Mouse (Mus musculus) ES-CJ7 (cell line): ENCODE results near the gene Cmtm7.

ENCODE experiments used
- DNase-seq: peaks from one replicate; pipeline ENCODE4 v3.0.0; 2011; ENCODE audit warnings: low read depth, low spot score

Cmtm7 gene

DNA sequence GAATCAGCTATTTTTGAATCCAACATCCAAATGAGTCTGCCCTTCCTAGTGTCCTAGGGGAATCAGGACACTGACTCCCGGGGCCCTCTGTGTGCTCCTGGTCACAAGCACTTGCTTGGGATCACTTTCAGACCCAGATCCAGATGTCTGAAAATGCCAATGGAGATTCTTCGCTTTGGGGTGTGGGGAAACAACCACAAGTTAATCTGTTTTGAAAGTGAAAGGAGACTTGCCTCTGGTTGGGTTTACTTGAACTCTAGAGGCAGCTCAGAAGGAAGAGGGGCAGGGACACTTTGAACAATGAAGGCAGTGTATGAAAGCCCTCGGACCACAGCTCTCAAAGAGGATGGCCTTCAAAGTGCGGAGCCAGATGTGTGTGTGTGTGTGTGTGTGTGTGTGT, 12.8 kb upstream of the Cmtm7 start:
- no peak for DNase-seq

DNA sequence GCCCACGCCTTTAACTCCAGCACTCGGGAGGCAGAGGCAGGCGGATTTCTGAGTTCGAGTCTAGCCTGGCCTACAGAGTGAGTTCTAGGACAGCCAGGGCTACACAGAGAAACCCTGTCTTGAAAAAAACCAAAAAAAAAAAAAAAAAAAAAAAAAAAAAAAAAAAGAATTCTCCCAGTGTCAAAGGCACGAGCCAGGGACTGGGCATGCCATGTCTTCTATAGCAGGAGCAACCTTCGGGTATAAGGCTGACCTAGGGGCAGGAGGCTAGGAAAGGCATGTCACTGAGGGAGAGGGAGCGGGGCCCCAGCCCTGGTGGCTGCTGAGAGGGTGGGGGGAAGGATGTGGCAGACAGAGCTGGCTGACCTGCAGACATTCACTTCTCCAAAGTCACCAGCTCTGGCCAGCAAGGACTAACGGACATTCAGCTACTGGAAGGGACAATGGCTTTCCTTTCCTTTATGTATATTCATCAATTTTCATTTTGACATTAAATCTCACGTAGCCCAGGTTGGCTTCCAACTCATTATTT, 12.2 kb upstream of the Cmtm7 start:
- DNase-seq, result no peak

DNA sequence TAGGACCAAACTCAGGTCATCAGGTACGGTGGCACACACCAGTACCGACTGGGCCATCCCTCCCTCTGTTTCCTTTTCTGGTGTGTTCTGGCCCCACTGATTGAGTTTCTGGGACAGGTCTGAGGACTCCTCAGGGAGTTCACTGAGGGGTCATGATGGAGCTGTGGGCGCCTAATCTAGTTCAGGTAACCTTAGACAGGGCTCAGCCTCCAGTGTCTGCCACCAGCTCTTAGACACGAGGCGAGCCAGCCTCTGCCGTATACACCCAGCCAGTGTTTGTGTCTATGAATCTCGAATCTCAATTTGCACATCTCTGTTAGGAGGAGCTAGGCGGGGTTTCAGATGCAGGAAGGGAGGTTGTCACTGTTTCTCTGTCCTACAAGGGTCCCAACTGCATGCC, 8.3 kb upstream of the Cmtm7 start:
- no peak for DNase-seq

DNA sequence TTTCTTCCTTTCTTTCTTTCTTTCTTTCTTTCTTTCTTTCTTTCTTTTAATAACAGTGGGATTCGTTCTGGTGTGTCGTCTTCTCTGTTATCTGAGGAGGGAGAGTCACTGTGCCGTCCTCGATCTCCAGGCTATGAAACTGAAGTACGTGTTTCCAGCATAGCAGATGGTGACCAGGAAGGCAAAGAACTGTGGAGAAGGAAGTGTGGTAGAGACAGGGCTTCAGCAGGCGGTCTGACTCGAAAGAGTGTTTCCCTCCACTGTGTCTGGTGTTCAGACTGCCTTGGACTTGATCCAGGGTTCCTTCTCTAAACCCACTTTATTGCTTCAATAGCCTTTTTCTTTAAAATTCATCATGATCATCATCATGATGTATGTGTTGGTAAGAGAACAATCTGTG, 7.9 kb upstream of the Cmtm7 start:
- no peak for DNase-seq

DNA sequence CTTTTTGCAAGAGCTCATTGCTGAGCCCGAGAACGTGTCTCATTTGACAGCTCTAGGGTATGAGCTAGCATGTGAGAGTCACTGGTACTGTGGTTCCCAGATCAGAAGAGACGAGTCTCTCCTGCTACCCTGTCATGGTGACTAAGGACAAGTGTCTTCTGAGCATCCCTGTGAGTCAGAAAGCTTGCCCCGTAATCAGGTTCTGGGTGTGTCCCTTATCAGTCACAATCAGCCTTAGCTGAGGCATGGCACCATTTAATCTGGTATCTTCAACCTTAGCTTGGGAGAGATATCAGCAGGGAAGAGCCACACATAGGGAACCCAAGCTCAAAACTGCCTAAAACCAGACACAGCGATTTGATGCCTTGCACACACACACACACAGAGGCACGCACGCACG, 7.0 kb upstream of the Cmtm7 start:
- DNase-seq, result no peak

DNA sequence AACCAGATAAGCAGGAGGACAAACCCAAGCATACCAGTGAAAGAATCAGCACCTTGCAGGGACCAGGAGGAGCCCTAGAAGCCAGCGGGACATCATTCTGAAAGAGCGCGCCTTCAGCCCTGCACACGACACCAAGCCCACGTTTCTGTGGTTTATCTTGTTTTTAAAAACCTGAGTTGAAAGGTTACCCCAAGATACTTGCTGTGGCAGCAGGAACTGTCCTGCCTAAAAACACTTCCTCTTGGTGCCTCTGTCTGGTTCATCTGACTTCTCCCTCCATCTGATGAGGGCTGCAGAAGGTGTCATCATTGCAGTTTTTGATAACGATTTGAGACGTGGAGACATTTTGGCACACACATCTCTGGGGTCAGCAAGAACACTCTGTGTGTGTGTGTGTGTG, 6.1 kb upstream of the Cmtm7 start:
- no peak for DNase-seq

DNA sequence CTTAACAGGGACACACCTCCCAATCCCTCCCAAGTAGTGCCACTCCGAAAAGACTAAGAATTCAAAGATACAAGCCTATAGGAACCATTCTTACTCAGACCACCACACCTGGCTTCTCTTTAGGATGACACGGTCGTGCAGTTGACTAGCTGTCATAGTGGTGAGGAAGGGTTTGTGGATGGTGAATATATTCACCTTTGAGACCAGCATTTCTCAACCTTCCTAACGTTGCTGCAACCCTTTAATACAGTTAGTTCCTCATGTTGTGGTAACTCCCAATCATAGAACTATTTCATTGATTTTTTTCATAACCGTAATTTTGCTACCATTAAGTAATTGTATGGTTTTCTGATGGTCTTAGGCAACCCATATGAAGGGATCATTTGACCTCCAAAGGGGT, 5.5 kb upstream of the Cmtm7 start:
- DNase-seq, result no peak

DNA sequence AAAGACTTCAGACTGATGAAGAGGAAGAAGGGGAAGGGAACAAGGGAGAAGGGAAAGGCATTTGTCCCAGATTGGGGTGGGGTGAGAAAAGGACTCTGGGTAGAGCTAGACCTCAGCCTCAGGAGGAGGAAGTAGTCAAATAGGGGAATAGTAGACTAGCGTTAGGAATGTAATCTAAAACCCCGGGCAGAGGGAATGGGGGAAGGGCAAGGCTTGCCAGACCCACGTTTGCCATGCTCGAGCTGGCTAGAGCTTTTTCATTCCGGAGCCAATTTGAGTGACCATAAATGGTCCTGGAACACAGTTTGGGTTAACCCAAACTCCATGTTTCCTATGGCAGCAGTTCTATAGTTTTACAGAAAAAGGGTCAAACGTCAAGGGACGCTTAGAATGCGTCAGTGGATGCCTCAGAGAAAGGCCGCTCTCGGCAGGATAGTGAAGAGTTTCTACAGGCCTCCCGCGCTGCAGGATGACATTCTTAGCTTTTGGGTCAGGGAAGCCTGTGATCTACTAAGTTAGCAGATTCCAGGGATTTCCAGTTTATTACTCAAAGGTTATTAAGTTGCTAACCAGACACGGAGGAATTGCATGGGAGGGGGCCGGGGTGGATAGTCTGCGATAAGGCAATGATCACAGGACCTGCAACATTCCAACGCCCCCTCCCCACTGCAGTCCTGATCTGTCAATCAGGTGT, 3.9 kb upstream of the Cmtm7 start:
- DNase-seq, result peak; percentile 85

DNA sequence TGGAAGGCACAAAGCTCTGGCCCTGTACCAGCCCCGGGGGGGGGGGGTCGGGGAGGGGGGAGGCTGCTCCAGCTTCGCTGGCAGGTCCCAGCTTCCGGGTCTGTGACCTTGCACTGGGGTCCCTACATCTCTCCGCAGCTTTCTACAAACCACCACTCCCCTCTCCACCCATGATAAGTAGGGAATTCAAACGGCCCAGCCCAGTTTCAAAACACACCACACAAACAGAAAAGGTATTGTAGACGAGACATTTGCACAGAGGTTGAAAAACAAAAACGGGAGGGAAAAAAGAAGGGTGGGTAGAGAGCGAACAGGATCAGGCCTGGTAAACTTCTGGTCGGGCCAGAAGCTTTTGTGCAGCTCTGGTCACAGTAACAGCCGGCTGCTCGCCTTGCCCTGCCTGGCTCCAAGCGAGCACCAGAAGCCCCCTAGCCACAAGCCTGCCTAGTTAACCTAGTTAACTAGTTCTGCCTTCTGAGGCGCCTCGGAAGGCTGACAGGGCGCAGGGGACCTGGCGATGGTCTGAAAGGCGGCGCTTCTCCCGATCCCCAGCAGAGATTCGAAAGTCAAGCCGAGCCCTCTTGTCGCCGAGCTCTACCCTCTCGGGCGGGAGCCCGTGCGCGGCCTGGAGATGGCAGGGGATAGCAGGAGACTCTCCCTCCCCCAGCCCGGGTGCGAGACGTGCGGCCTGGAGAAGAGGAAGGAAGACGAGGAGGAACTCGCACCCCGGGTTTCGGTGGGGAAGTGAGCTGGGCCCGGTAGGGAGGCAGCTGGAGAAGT, 720 bp downstream of the Cmtm7 start:
- peak; percentile 69 for DNase-seq

DNA sequence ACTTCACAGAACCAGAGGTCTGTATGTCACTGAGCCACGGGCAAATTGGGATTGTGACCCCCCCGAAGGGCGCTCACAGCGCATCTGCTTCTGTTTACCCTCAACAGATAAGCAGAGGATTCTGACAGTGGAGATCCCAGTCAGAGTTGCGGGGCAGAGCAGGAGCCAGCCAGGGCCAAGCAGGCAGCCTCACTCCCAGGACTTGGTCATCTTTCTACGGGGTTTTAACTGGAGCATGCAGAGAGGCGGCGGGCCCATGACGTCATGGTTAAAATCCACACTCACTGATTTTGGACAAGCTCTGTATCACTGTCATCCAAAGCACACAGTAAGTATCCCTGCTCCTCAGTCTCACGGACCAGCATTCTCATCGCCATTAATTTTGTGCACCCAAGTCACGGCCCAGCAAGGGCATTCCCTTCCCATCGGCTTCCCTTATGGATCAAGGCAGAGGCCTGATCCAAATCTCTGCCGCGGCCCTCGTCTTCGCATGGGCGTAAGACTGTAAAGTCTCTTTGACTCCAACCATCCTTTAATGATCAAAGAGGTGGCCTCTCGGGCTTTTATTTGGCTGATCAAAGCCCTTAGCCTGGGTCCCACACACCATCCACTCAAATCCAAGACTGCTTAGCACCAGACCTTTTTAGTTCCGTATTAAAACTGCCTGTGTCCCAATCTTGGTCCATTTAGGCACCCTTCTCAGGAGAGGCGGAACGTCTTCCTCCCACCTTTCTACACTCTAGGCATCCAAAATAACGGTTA, 1.5 kb downstream of the Cmtm7 start:
- peak; percentile 52 for DNase-seq

DNA sequence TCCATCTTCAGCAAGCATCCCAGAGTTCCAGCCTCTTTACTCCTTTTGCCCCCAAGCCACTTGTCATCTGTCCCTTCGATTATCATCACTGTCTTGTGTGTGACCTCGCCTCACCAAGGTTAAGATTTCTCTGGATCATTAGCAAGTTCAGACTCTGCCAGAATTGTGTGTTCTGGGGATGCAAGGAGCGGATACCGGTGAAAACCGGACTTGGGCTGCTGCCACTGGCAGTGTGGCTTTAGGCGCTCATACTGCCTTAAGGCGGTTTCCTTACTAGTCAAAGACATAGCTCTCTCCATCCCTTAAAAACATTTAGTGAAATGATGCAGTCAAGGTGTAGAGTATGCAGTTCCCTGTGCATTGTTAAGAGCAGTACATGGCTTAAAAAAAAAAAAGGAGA, 2.8 kb downstream of the Cmtm7 start:
- DNase-seq, result peak; percentile 85

DNA sequence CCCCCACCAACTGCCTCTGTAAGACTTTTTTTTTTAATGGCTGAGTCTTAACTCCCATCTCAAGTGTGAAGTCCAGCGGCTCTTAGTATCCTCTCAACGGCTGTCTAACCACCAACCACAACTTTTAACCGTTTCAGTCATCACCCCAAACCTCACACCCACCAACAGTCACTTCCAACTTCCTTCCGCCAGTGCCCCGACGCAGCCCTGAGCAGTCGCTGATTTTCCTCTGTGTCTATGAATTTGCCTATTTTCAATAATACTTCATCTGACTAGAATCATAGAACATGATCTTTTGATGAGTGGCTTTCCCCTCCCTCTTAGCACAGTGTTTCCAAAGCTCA, 3.6 kb downstream of the Cmtm7 start:
- DNase-seq, result no peak

DNA sequence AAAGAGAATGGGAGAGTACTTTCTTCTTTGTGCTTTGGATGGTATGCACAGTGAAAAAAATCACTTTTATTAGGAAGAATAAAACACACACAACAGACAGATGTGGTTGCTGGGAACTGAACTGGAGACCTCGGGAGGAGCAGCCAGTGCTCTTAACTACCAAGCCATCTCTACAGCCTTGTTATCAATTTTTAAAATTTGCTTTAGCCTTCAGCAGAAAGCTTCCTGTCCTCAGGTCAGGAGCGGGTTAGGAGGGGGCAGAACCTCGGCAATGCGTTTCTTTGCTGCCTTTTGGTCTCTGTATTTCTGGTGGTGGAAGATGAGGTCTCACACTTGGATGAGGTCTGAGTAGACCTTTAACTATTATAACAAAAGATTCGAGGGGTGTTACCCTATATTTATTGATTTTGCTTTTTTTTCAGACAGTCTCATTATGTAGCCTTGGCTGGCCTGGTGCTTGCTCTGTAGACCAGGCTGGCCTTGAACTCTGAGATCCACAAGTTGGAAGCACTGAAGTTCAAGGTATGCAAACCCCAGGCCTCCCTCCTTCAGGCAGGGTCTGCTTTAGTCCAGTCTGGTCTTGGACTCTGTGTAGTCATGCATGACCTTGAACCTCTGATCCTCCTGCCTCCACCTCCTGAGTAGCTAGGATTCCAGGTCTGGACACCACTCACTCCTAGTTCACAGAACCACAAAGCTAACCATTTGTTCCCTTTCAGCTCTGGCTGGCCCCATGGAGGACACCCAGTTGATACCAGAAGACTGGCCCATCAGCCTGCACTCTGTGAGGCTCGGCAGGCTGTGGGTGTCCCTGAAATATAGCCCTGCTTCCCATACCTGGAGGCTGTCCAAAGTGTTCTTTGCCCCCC, 4.2 kb downstream of the Cmtm7 start:
- peak; percentile 68 for DNase-seq

DNA sequence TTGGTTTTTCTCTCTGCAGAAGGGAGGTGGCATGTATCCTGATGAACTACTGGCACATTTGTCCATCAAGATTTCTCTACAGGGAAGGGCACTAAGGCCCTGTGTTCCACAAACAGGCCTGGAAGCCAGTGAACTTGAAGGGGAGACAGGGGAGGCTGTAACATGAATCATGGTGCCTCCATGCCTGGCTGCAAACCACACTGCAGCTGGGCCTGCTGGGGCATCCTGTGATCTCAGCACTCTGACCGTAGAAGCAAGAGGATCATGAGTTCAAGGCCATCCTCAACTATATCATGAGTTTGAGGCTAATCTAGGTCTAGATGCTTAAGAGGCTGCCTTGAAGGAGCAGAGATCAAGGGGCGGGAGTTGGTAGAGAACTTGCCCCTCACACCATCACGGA, 5.3 kb downstream of the Cmtm7 start:
- no peak for DNase-seq

DNA sequence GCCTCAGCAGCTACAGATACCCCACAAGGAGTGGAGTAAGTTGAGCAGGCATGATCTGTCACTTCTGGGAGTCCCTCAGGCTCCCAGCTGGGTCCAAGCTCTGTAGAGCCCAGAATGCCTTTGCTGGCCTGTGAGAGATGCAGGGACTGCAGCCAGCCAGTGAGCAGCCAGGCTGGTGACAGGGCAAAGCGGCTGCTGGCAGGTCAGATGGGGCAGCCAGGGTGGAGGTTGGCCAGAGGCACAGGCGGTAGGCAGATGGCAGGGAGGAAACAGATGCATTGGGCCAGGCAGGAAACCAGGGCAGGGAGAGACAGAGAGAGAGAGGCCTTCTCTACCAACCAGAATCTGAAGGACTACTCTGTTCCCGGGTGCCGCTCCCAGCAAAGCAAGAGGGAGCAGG, 6.4 kb downstream of the Cmtm7 start:
- no peak for DNase-seq

DNA sequence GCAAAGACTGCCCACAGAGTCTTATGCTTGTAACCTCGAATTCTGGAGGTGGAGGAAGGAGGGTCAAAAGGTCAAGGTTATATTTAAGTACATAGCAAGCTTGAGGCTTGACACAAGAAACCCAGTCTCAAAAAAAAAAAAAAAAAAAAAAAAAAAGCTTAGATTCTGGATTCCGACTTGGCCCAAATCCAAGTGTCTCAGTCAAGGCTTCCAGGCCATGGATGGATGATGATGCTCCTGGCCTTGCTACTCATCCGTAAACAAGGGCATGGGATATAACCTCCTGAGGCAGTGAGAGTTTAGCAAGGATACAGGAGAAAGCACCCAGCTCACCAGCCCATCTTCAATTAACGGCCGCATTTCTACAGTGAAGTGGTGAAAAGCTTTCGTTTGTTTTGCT, 7.0 kb downstream of the Cmtm7 start:
- no peak for DNase-seq

DNA sequence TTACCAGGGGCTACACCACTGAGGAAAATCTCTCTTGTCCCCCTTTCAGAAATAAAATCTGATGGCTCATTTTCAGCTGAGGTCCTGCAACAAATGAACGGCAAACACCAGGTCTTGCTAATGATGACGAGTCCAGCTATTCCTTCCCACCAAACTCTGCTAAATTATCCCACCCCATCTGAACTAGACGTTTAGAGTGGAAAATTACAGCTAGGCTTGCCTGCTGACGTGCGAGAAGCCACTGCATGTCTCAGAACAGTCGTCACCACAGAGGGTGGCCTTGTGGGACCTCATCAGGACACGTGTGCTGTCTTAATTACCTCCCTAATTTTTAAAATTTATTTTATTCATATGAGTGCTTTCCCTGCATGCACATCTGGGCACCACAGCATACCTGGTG, 10.1 kb downstream of the Cmtm7 start:
- no peak for DNase-seq

DNA sequence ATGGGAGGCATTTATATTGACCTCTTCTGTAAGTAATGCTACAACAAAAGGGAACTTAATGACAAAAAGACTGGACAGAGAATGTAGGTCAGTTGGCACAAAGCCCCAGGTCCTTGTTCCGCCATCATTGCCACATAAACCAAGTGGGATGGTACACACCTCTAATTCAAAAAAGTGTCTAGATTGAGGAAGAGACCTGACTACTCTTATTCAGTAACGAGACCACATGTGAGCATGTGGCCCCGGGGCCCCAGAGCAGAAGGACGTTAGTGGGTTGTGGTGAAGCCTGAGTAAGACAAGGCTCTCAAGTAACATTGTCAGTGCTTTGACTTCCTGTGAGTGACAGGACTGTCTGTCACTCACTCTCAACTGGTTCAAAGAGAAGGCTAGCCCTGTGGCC, 11.4 kb downstream of the Cmtm7 start:
- DNase-seq, result no peak

DNA sequence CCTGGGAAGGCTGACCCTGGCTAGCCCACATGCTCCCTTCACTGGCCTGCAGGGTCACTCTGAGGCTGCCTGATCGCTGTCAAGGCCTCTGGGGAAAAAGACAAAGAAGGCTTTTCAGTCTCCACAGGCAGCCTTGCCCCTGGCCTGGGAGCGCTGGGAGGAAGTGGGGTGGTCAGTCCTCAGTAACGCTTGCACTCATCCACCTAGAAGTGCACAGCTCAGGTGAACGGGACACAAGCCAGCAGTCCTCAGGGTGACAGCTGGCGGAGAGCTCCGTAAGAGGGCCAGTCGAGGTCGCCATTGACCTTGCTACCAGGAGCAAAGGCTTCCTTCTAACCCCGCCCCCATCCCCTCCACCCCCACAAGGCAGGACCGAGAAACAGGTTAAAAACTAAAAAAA, 13.6 kb downstream of the Cmtm7 start:
- no peak for DNase-seq

DNA sequence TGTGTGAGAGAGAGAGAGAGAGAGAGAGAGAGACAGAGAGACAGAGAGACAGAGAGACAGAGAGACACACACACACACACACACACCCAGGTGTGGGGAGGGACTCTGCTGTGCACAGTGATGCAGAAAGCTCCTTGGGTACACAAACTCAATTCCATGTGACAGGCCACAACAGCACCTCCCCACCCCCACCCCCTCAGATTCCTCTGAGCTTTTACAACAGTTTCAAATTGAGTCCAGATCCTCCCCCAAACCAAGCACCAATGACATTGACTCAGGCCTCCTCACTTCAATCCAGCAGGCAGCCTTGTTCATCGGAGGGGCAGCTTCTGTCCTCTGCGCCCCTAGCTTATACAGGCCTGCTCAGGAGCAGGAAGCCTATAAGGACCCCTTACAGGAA, 14.1 kb downstream of the Cmtm7 start:
- DNase-seq, result no peak

DNA sequence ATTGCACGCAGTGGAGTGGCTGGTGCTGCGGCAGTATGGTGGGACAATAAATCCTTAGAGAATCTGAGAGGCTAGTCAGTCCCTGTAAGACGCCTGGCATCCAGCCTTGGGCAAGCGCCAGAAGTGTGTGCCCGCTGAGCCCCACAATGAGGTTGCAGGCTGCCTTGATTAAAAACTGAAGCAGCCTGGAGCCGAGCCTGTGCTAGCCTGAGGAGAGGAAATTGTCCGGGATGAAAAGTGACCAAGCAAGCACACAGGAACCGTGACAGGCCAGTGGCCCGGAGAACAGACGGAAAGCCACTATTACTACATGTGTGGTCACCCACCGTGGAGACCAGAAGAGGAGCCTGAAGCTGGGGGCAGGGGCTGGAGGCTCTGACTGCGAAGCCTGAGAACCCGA, 14.6 kb downstream of the Cmtm7 start:
- DNase-seq, result no peak

DNA sequence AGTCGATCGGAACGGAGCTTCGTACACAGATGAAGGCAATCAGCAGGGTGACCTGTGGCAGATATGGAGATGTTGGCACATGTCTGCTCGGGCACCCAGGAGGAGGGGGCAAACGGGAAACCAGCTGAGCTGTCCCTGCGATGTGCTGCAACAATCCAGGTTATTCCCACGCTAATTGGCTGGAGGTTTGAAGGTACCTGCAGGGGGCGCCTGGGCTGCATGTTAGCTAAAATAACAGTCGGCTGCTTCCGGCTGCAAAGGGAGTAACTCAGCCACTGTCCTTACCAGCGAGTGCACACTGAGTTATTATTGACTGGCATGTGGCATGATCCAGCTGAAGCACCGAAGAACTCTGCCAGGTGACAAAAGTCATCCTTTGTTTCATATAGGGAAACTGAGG, 18.3 kb downstream of the Cmtm7 start:
- DNase-seq, result peak; percentile 74
